Mouse (Mus musculus): ENCODE results near the gene Phactr2.
"Not testable (repeated sequence)": the region's sequence is repeated elsewhere in the genome, so short reads cannot be mapped to it uniquely, and the experiment has no call there.

Phactr2 gene

DNA sequence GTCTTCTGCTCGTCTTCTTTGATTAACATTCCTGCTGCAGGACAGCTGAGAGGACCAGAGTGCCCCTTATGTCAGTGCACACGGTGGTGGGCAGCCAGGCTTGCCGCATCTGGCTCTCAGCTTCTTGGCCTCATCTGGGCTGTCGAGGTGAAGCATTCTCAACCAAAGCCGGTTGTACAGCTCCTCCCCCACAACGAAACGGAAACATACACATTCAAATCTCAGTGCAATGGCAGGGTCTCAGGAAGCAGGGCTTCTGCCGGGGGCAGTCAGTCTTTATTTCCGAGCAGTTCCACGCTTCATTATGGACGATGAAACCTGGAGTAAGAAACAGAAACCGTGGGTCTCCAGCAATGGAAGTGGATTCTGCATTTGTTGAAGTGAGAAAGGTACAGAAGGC lies 260.3 kb downstream of the Phactr2 start:
- no peak for ATAC-seq (ENCODE audit: low TSS enrichment)

DNA sequence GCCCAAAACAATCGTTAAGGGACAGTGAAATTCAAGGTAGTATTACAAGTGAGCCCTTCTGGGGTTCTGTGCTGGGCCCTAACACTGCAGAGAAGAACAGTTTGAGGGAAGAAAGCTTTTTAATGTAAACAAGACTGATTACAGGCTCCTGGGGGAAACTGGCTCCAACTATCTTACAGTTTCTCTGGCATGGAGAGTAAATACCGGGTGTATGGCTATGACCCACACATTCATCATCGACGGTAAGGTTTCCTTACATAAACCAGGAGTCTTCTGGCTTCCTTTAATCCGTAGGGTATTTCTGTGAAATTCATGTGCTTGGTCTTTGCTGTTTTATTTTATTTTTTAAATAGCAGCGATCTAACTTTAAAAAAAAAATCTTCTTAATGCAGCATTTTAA lies 261.4 kb downstream of the Phactr2 start:
- no peak for ATAC-seq (ENCODE audit: low TSS enrichment)

DNA sequence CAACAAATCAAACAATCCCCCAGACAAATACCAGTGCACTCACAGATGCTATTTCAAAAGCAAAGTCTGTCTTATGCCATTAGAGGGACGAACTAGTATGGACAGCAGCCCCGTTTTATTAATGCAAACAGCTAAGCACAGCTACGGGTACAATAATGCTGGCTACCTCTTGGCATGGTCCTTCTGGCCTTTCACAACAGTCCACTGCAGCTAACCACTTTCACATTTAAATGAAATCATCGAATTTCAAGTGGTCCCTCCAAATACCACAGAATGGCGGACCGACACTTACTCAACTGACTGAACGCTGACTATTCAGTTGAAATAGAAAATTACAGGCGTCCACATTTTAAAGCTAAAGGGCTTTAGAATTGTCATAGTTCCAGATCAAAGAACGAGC lies 261.9 kb downstream of the Phactr2 start:
- ATAC-seq (ENCODE audit: low TSS enrichment), result no peak

DNA sequence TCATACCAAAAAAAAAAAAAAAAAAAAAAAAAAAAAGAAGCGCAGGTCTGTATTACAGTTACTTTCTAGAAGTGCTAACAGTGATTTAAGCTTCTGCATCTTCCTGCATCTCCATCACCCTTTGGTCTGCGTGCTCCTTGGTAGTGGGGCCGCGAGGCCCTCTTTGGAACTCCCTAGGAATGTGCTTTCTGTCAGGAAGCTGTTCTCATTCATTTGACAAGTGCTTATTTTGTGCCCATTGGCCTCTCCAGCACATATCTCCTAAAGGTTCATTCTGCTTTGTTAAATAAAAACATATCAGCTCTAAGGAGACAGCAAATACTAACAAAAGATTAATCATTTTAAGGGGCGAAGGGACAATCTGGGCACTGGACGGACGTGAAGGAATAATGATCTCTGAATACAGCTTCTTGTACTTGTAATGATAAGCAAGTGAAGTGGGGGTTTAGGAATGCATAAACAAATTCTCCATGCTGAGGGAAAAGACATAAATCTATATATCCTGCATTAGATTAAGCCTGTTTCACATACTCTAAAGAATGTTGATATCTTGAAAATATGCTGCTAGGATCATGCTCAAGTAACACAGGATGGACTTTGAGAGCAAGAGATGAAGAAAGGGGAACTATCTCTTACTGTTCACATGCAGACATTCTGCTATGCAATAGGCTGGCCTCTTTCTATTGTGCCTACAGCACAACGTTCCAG lies 264.1 kb downstream of the Phactr2 start:
- ATAC-seq (ENCODE audit: low TSS enrichment), result no peak

DNA sequence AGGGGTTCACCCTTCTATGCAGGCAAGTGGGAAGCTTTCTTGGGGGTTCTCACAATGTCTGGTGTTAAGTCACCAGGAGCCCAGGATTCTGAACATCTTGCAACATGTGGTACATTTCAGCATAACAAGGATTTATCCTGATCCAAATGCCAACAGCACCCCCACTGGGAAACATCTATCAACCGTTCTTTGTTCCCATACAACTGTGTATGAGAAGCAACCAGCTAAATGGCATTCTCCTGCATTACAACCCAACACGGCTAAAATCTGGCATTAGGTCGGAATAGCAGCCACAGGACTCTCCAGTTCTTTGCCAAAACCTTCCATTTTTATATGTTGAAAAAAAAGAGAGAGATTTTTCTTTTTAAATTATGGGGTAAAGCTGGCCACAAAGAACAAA lies 264.7 kb downstream of the Phactr2 start:
- no peak for ATAC-seq (ENCODE audit: low TSS enrichment)

DNA sequence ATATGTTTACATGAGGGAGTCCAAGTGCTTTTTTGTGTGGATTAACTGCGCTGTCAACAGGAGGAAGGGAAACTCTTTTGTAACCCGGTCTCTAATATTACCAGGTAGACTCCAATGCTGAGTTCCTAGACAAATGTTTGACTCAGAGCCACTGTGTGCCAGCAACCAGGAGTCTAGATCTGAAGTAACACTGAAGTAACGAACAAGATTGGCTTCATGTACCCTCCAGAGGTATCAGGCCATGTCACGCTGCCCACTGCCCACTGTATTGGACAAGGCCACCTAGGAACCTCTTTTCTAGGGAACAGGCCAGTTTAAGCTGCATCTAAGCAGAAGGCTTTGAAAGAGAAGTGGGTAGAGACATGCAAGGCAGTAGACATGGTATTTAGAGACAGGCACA lies 265.2 kb downstream of the Phactr2 start:
- ATAC-seq (ENCODE audit: low TSS enrichment), result no peak

DNA sequence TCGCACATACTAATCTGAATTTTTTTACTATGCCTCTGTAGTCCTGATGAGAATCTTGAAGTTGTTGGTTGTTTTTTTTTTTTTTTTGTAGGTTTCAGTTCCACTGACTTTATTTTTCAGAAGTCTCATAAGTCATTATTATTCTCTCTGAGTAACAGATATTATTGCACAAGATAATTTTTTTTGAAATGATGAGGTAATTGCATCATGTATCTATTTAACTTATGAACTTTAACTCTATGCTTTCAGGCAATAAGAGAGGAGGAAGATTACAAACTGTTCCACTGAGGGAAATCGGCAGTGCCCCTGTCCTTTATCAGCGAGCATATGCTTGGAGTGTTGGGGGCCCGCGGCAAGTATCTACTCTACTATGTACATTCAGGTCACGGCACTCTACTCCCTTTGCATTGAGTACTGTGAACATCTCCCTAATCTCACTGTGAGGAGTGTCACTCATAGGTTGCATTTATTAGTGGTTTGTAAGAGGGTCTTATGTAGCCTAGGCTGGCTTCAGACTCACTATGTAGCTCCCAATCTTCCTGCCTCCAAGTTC lies 272.4 kb downstream of the Phactr2 start:
- ATAC-seq (ENCODE audit: low TSS enrichment), result no peak

DNA sequence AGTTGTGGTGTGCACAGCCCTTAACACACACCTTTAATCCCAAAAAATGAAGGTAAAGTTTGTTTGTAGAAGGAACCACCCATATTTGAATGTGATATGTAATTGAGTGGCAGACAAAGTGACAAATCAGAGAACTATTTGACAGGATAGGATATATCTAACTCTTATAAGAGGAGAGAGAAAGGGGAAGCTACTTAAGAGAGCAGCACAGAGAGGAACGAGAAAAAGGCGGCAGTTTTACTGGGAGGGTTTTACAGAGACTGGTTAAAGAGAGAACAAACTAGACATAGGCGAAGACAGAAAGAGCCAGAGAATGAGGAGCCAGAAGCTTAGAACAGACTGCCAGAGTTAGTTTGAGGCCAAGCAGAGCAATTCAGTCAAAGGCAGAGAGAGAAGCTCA lies 273.4 kb downstream of the Phactr2 start:
- ATAC-seq (ENCODE audit: low TSS enrichment), result no peak

DNA sequence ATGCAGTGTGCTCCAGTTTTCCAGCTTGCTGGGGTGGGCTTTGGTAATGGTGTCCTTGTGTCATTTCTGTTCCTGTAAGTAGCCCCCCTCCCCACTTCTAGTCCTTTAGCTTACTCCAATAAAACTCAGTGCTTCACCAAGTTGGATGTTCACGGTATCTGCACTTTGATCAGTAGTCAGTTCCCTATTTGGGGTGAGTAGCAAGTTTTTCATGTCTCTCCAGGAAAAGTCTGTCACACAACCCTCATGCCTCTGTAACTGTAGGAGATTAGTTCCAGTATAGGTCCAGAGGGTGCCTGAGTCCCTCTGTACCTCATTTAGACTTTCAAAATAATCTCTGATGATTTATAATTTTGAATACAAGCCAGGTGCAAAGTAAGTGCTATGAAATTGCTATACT lies 275.0 kb downstream of the Phactr2 start:
- no peak for ATAC-seq (ENCODE audit: low TSS enrichment)

DNA sequence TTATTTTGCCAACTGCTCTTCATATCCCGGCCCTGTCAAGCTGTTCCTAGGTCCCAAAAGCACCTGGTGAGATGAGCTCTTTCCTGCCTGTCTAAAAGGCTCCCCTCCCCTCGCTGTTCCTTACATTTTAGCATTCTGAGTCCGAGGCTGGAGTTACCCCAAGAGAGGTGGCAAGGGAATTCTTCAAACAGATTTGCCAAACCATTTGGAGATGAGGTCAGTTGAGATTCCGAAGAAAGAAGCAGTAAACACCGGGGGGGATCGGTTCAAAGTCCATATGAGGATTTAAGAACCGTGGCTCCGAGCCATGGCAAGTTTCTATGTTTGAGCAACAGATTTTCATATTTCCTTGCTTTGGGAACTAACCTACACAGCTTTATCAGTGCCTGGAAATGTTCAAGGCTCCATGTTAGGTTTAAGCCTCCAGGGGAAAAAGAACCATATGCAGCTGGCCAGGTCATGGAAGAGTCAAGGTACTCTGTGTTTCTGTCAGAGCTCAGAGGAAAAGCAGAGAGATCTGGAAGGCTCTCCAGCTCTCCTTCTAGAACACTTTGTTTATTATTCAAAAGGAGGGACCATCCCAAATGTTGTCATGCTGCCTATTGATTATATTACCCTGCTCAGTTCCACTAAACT lies 277.2 kb downstream of the Phactr2 start:
- ATAC-seq (ENCODE audit: low TSS enrichment), result no peak

DNA sequence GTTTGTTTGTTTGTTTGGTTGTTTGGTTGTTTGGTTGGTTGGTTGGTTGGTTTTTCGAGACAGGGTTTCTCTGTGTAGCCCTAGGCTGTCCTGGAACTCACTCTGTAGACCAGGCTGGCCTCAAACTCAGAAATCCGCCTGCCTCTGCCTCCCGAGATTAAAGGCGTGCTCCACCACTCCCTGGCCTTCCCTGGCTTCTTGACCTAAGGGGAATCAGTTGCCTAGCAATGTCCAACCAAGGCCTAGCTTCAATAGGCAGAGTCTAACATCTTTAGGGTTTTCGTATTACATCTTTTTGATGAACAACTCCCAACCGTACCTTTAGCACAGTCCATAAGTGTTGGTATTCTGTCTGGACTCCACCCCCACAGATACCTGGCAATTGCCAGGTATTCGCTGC lies 280.7 kb downstream of the Phactr2 start:
- ATAC-seq (ENCODE audit: low TSS enrichment), result not testable (repeated sequence)

DNA sequence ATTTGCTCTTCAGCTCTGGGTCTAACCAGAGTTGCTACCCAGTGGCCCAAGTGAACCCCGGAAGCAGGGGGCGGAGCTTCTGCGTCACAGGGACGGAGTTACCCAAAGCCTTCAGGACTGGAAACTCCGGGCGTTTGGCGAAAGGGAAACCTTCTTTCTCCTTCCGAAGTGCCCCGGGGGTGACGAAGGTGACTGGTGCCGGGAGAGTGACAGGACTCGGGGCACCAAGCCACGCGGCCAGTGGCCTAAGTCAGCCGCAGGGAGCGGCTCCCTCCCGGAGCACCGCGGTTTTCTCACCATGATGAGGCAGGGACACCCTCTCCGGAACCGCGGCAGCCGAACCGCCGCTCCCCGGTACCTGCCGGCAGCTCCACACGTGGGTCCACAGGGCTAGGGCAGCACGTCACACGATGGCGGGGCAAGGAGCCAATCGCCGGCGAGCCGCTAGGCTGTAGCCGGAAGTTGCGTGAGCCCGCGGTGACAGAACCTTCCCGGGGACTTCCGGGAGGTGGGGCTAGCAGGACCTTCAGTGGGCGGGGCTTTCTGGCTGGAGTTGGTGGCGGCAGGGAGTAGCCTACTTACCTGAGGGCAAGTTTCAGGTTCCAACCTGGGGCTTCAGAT lies 281.4 kb downstream of the Phactr2 start, which contains the start of gene Ltv1:
TSS of gene Ltv1 (minus strand) at position 438 of the 621 bp plus-strand sequence.
- peak; percentile 100 for ATAC-seq (ENCODE audit: low TSS enrichment)

DNA sequence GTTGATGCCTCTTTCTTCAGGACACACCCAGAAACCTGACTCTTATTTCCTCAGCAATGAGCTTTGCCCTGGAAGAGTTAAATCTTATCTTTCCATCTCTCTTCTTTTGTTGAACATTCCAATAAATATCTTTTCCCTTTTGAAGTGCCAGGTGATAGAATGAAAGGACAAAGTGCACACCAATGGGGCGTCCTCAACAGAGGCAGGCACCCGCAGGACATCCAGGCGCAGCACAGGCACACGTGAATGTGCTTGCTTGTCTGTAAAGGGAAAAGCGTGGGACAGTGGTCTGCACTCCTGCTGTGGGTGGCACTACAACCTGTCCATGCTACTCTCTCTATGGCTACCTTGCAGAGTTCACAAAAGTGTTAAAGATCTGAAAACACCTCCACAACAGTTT lies 284.3 kb downstream of the Phactr2 start:
- ATAC-seq (ENCODE audit: low TSS enrichment), result no peak

DNA sequence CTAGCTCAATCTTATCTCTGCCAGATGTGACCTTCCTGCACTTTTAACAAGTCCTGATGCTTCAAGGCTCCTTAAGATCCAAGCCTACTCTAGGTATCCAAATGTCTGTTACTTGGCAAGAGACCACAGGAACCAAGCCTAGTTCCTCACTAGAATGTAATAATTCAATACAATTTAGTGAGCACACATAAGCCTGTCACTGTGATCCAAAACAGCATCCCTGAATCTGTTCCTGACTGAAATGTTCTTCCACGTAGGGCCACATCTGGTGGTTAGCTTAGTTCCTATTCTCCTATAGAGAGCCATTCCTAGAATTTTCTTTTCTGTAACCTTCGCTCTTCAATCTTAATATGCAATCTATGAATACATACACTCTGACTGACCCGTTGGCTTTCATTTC lies 287.5 kb downstream of the Phactr2 start:
- no peak for ATAC-seq (ENCODE audit: low TSS enrichment)

DNA sequence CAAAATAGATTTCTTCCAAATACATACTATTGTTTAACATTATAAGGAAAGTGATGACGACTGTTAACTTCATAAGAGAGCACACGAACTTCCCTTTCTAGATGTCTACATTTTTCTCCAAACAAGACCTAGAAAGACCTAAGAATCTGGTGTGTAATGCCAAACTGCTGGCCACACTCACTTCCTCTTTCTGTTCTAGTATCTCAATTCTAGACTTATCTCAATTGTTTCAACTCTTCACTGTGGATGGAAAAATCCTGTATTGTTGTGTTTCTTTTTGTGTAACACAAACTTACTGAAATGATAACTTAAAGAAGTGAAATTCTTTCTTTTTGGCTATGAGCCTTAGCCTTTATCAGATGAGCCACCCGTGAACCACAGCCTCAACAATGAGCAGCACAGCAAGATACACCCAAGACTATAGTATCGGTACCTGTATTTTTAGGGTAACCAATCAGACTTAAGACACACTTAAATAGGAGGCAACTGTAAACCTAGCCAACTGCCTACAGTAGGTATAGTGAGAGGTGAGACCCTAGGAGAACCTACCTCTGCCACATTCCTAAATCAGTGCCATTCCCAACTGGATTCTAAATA lies 289.9 kb downstream of the Phactr2 start:
- ATAC-seq (ENCODE audit: low TSS enrichment), result no peak

DNA sequence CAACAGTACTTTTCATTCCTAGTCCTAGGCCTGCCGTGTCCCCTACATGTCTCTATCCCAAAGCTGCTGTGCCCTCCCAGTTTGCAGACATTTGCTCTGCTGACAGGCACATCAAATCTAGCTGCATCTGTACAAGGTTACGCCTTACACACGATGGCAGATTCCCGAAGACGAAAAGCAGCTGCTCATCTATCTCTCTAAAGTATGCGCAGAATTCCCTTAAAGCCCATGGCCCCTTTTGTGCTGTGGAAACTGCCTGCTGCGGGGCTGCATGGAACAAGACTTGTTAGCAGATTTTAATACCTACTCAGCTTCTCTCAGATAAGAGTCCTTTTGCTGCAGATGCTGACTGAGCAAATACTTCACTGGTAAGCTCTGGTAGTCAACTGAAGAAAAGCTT lies 294.0 kb downstream of the Phactr2 start:
- no peak for ATAC-seq (ENCODE audit: low TSS enrichment)

DNA sequence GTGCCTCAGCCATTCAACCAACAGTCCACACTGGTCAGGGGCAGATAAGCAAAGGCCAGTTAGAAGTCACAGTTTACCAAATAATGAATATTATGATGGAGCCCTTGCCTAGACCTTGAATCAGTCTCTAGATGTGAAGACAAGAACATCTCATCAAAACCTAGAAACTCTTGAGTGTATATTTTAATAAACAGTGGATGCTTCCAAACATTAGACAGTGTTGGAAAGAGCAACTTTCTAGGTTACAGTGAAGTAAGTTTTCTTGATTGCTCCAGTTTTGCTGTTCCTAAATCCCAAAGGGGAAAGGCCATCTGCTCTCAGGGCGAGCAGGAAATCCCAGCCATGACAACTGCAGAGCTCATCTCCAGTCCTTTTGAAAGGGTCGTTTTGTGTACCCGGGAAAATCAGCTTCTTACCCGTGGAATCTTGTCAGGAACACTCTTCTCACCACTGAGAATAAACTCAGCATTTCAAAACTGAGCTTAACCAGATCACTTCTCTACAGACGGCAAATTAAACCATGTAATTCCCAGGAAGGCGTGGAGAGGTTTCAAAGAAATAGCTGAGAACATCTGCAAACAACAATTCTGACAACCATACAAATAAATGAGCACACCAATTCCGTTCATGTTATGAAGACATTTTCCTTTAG lies 296.1 kb downstream of the Phactr2 start, which contains the start of gene Zc2hc1b:
TSS of gene Zc2hc1b (minus strand) at position 51 of the 652 bp plus-strand sequence.
- no peak for ATAC-seq (ENCODE audit: low TSS enrichment)

DNA sequence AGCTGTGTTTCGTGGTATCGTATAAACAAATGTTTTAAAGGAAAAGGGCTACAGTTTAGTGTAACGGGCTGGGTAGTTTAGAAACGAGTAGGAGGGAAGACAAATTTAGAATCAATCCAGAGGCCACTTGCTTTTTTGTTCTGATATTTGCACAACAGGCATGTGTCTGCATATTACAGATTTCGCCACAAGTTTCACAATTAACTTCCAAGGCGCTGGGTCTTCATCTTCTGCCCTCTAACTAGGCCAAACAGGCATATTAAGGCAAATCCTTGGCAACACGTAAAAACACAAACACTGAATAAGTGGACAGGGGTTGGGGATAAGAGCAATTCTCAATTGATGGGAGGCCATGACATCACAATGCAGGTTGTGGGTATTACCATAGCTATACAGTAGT lies 298.3 kb downstream of the Phactr2 start:
- ATAC-seq (ENCODE audit: low TSS enrichment), result no peak

DNA sequence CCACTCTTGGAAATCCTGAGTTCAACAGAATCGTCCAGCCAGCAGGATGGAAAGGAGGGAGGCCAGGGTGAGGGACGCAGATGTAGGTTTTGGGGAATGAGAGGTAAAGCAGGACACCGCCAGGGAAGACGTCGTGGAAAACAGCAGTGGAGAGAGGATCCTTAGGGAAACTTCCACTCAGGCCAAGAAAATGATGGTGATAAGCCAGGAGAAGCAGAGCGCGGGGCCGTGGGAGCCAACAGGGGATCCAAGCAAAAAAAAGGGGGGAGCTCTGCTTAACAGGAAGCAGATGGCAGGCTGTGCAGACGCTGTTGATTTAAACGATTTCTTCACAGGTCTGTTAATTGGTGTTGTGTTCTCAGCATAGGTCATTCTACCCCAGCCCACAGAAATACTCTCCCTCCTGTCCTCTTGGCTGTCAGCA lies 301.4 kb downstream of the Phactr2 start:
- no peak for ATAC-seq (ENCODE audit: low TSS enrichment)

DNA sequence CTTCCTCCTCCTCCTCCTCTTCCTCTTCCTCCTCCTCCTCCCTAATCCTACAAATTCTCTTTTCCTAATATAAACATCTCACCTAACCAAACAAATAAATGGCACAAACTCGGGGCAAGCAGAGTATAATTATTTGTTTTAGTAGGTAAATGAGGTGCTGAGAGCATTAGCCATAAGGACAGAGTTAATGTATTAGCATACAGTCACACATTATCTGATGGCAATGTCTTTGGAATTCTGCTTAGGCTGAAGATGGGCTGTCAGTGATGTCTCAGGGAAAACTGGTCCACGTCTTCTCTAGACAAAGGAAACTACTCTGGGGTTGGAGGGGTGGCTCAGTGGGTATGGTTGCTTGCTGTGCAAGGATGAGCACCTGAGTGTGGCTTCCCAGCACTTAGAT lies 302.8 kb downstream of the Phactr2 start:
- no peak for ATAC-seq (ENCODE audit: low TSS enrichment)

DNA sequence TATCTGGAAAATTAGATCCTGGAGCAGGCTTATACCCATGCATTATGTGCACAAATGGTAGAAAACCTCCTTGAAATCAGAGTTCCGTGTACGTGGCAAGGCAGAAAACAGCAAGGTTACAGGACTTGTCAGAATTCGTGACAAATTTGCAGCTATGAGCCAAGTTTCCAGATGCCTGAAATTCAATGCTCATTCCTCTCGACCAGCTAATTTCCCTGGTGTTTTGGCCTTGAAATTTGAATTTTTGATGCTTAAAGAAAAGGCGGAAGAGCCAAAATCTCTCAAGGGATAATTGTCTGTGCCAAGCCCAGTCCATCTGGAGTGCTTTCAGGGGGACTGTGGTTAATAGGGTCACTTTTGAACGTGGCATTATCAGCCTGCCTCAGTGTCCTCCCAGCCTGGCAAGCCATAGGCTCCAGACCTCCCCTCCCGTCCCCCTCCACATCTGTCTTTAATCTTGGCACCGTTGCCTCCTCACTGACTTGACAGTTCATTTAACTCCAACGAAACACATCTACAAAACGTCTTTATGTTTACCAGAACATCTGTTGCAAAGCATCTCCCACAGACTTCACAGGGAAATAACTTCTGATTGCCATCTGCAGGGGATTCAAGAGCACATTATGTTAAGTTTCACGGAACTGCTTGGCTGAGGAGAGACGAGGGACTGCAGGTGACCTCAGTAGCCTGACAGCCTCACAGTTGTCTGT lies 303.3 kb downstream of the Phactr2 start:
- no peak for ATAC-seq (ENCODE audit: low TSS enrichment)

Measured in frontal cortex, adult (tissue).